Mouse (Mus musculus) liver, adult 2 months (tissue): ENCODE results near the gene Tmprss6.

Experiments used
- CTCF ChIP-seq: fragments of 200-500 bp; IDR thresholded peaks from 2 replicates; pipeline ENCODE4 v1.5.1; 2011; ENCODE audit warnings: low read depth, low read length, control low read depth
- POLR2A ChIP-seq: fragments of 200-500 bp; IDR thresholded peaks from 2 replicates; pipeline ENCODE4 v1.6.1; 2011; ENCODE audit warnings: low read length, control low read depth; ENCODE audit not compliant: insufficient read depth; ENCODE audit errors: extremely low read depth

- TF ChIP-seq CTCF (no peak), POLR2A (no peak)
Measured at GRCm38 (mm10) chr15:78510736-78511135, 42.3 kb upstream of the Tmprss6 start.
